Mouse (Mus musculus): ENCODE data around the gene Ttc1. TPM values are rescaled to one million over a fixed set of nuclear protein-coding genes. Genes with fewer than 3 reads are reported as not detected.

Gene Ttc1
- polyA plus RNA-seq, 1 experiment from 2014 or later: 53.2 TPM

GRCm38 (mm10) chr11:43776324-43776694 is 28.5 kb upstream of the Ttc1 start:
- Histone ChIP-seq H3K4me2 (replicated peaks; ENCODE audit: low read depth, low read length) (peak overlapping the region; percentile 68), H3K9ac (replicated peaks; ENCODE audit: low read depth) (0 out of 2 replicates have a peak overlapping the region, but pooled peaks have one; percentile 20), H3K36me3 (ENCODE audit: insufficient read depth, low read length) (no peaks in the 10 kb centered on the region), H3K4me3 (ENCODE audit: low read depth, low read length) (peak overlapping the region; percentile 38), H3K9me3 (ENCODE audit: low read length) (no peaks in the 10 kb centered on the region), H3K27ac (ENCODE audit: low read length) (peak overlapping the region; percentile 74), H3K27me3 (replicated peaks; ENCODE audit: insufficient read depth, low read length) (peaks cover 4% of the 10 kb centered on the region; the same call in 1 of the 2 replicates), H3K4me1 (ENCODE audit: insufficient read depth, low read depth, low read length) (0 out of 2 replicates have a peak, but pooled peaks cover 4% of the 10 kb centered on the region)
- TF ChIP-seq EP300 (IDR thresholded peaks at IDR 0.05): no peak
- TF ChIP-seq CTCF (IDR thresholded peaks at IDR 0.05): no peak
- WGBS: 23% methylated on average over 8 of the region's 8 CpGs
- ATAC-seq: no peak
- peak; percentile 15 for DNase-seq (ENCODE audit: low spot score)

DNA sequence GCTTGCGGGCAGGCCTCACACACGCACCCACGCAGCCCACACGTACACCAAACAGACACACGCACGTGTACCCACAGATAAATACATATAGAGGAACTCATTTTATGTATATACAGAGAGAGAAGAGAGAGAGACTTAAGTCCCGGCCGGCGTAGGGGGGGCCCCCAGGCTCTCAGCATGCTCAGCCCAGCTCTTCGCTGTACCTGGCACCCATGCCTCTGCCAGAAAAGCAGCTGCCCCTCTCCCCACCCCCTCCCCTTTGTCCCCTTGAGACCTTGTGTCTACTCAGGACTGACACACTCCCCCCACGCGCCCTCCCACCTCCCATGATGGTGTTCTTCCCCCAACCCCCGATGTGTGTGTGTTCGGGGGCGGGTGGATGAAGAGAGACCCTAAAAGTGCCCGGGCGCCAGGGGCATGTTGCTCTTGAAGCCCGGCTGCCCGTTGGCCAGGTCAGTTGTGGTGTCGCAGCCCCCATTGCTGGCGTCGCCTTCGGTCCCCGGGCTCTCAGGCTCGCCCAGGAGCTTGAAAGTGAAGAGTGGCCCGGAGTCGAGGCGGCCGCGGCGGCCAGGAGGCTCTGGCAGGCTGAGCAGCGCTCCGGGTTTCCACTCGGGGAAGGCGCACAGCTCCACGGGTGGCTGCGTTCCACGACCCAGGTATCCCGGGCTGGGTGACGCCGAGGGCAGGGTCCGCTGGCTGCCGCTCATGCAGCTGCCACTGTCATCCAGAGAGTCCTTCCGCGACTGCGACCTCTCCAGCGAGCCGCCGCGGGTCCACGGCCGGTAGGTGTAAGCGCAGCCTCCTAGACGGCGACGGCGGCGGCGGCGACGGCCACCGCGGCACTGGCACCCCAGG is 27.9 kb upstream of the Ttc1 start:
- 0 out of 2 replicates have a peak, but pooled peaks cover 4% of the 10 kb centered on the region for H3K4me1 ChIP-seq (ENCODE audit: insufficient read depth, low read depth, low read length)
- H3K27ac ChIP-seq (ENCODE audit: low read length): peak overlapping the region; percentile 74
- no peaks in the 10 kb centered on the region for H3K9me3 ChIP-seq (ENCODE audit: low read length)
- ATAC-seq (0 out of 2 replicates have a peak, but pooled peaks have one; percentile 16), DNase-seq (ENCODE audit: low spot score) (no peak)
- TF ChIP-seq CTCF (IDR thresholded peaks at IDR 0.05) (no peak; the same call in 1 of the 2 replicates), EP300 (IDR thresholded peaks at IDR 0.05) (no peak)
- H3K27me3 ChIP-seq (replicated peaks; ENCODE audit: insufficient read depth, low read length): peaks cover 4% of the 10 kb centered on the region; the same call in 1 of the 2 replicates
- 0 out of 2 replicates have a peak overlapping the region, but pooled peaks have one; percentile 20 for H3K9ac ChIP-seq (replicated peaks; ENCODE audit: low read depth)
- peak overlapping the region; percentile 38 for H3K4me3 ChIP-seq (ENCODE audit: low read depth, low read length)
- WGBS: 16% methylated on average over 62 of the region's 63 CpGs
- peak overlapping the region; percentile 68 for H3K4me2 ChIP-seq (replicated peaks; ENCODE audit: low read depth, low read length)
- no peaks in the 10 kb centered on the region for H3K36me3 ChIP-seq (ENCODE audit: insufficient read depth, low read length)

DNA sequence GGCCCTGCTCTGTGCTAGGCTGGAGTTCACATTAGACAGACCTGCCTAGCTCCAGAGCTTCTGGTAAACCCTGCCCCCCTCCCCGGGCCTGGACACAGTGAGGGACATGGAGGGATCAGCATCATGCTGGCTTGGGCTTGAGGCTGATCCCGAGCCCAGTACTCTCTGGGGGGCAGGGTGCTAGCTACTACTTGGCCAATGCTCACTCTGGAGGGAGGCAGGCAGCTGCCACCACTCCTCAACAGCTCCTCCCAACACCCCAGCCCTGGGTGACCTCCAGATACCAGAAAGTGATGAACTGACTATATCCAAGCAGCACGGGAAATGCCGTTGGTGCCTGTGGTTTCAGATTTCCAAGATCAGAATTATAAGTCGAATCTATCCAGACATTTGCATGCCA is 25.9 kb upstream of the Ttc1 start:
- Histone ChIP-seq H3K4me1 (ENCODE audit: insufficient read depth, low read depth, low read length) (0 out of 2 replicates have a peak, but pooled peaks cover 4% of the 10 kb centered on the region), H3K36me3 (ENCODE audit: insufficient read depth, low read length) (no peaks in the 10 kb centered on the region), H3K4me2 (replicated peaks; ENCODE audit: low read depth, low read length) (no peak overlapping the region; the same call in 1 of the 2 replicates), H3K9me3 (ENCODE audit: low read length) (no peaks in the 10 kb centered on the region), H3K27me3 (replicated peaks; ENCODE audit: insufficient read depth, low read length) (peaks cover 4% of the 10 kb centered on the region; the same call in 1 of the 2 replicates), H3K27ac (ENCODE audit: low read length) (peak overlapping the region; percentile 76), H3K4me3 (ENCODE audit: low read depth, low read length) (no peak overlapping the region), H3K9ac (replicated peaks; ENCODE audit: low read depth) (no peak overlapping the region)
- WGBS: 8% methylated on average over 5 of the region's 5 CpGs
- DNase-seq (ENCODE audit: low spot score) (peak; percentile 89), ATAC-seq (peak; percentile 93)
- no peak for TF ChIP-seq CTCF (IDR thresholded peaks at IDR 0.05)
- TF ChIP-seq EP300 (IDR thresholded peaks at IDR 0.05): peak; percentile 76

- Histone ChIP-seq H3K4me3 (ENCODE audit: low read depth, low read length) (no peak overlapping the region), H3K4me2 (replicated peaks; ENCODE audit: low read depth, low read length) (no peak overlapping the region), H3K4me1 (ENCODE audit: insufficient read depth, low read depth, low read length) (no peaks in the 10 kb centered on the region), H3K9me3 (ENCODE audit: low read length) (no peaks in the 10 kb centered on the region), H3K9ac (replicated peaks; ENCODE audit: low read depth) (no peak overlapping the region), H3K27ac (ENCODE audit: low read length) (no peak overlapping the region), H3K36me3 (ENCODE audit: insufficient read depth, low read length) (no peaks in the 10 kb centered on the region), H3K27me3 (replicated peaks; ENCODE audit: insufficient read depth, low read length) (no peaks in the 10 kb centered on the region)
- ATAC-seq (peak; percentile 57), DNase-seq (ENCODE audit: low spot score) (peak; percentile 65)
- TF ChIP-seq EP300 (IDR thresholded peaks at IDR 0.05): peak; percentile 26; the same call in 1 of the 2 replicates
- no peak for TF ChIP-seq CTCF (IDR thresholded peaks at IDR 0.05)
- WGBS: 62% methylated on average over 4 of the region's 4 CpGs
Measured at GRCm38 (mm10) chr11:43770110-43770509, 22.3 kb upstream of the Ttc1 start.

GRCm38 (mm10) chr11:43767749-43768148 is 19.9 kb upstream of the Ttc1 start:
- no peak overlapping the region; the same call in 1 of the 2 replicates for H3K4me2 ChIP-seq (replicated peaks; ENCODE audit: low read depth, low read length)
- H3K27me3 ChIP-seq (replicated peaks; ENCODE audit: insufficient read depth, low read length): no peaks in the 10 kb centered on the region
- no peaks in the 10 kb centered on the region for H3K4me1 ChIP-seq (ENCODE audit: insufficient read depth, low read depth, low read length)
- H3K9me3 ChIP-seq (ENCODE audit: low read length): no peaks in the 10 kb centered on the region
- 62% methylated on average over 11 of the region's 11 CpGs for WGBS
- H3K9ac ChIP-seq (replicated peaks; ENCODE audit: low read depth): no peak overlapping the region
- DNase-seq (ENCODE audit: low spot score) (no peak), ATAC-seq (no peak)
- TF ChIP-seq CTCF (IDR thresholded peaks at IDR 0.05) (no peak), EP300 (IDR thresholded peaks at IDR 0.05) (no peak)
- H3K27ac ChIP-seq (ENCODE audit: low read length): no peak overlapping the region
- no peak overlapping the region for H3K4me3 ChIP-seq (ENCODE audit: low read depth, low read length)
- H3K36me3 ChIP-seq (ENCODE audit: insufficient read depth, low read length): no peaks in the 10 kb centered on the region

DNA sequence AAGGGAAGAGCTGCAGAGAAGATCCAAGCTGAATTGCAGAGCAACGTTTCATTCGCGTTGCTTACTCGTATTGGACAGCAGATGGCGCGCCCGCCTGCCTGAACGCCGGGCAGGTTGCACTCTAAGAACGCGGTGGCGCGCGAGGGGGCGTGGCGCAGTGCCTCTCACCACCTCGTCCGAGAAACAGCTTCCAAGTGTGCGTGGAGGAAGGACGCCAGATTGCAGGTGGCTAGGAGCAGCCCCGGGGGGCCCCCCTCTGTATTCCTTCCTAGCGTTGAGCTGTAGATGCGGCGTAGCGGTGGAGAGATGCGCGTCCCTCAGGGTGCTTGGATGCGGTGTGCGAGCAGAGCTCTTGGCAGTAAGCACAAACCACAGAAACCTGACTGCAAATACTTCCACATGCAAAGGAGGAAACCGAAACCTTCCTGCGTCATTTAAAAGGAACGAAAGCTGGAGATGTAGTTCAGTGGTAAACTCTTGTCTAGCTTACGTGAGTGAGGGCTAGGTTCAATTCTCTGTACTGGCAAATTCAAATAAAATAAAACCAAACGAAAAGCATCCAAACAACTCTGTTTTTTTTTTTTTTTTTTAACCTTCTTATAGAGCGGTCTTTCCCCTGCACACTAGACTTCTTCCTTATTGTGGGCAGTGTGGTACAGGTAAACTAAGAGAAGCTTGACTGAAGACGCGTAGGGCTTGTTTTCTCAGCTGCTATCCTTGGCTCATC is 19.3 kb upstream of the Ttc1 start:
- DNase-seq (ENCODE audit: low spot score) (peak; percentile 91), ATAC-seq (peak; percentile 87)
- no peak overlapping the region for H3K9ac ChIP-seq (replicated peaks; ENCODE audit: low read depth)
- H3K4me1 ChIP-seq (ENCODE audit: insufficient read depth, low read depth, low read length): no peaks in the 10 kb centered on the region
- H3K27me3 ChIP-seq (replicated peaks; ENCODE audit: insufficient read depth, low read length): no peaks in the 10 kb centered on the region
- H3K4me2 ChIP-seq (replicated peaks; ENCODE audit: low read depth, low read length): peak overlapping the region; percentile 58
- peak overlapping the region; percentile 34 for H3K4me3 ChIP-seq (ENCODE audit: low read depth, low read length)
- 5% methylated on average over 37 of the region's 37 CpGs for WGBS
- H3K36me3 ChIP-seq (ENCODE audit: insufficient read depth, low read length): no peaks in the 10 kb centered on the region
- no peak for TF ChIP-seq EP300 (IDR thresholded peaks at IDR 0.05)
- peak; percentile 96 for TF ChIP-seq CTCF (IDR thresholded peaks at IDR 0.05)
- no peak overlapping the region for H3K27ac ChIP-seq (ENCODE audit: low read length)
- H3K9me3 ChIP-seq (ENCODE audit: low read length): no peaks in the 10 kb centered on the region
